Mouse (Mus musculus): ENCODE measurements around the gene Zdhhc8. TPM values are rescaled to one million over a fixed set of nuclear protein-coding genes. Genes with fewer than 3 reads are reported as not detected.
A peak's percentile ranks its signal among the peaks of the same experiment; 100 is the strongest.

Zdhhc8 gene
- polyA plus RNA-seq, 1 experiment = 28.9 TPM

DNA sequence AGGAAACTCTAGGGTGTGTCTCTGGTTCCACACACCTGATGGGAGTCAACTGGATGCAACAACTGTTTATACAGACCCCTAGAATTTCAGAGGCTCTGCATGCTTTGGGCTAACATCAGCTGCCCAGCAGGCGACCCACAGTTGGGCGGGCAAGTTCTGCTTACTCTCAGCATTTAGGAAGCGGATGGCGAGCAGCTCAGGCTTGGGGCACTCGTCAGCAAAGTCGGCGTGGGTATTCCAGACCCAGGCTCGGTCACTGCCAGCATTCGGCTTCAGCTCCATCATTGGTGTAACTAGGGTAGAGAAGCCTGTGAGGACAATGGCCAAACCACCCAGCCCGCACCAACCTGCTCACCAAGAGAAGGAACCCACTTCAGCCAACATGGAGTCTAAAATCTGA lies 6.6 kb upstream of the Zdhhc8 start:
- Histone ChIP-seq H3K27ac (ENCODE audit: insufficient read depth, low read depth, low read length) (no peak overlapping the region), H3K36me3 (ENCODE audit: control insufficient read depth, insufficient read depth, low read length) (no peaks in the 10 kb centered on the region; the same call in 1 of the 2 replicates), H3K27me3 (replicated peaks; ENCODE audit: control insufficient read depth, insufficient read depth, low read length) (no peaks in the 10 kb centered on the region), H3K4me3 (ENCODE audit: insufficient read depth, low read depth, low read length) (no peak overlapping the region), H3K4me1 (ENCODE audit: control insufficient read depth, insufficient read depth, low read length) (no peaks in the 10 kb centered on the region)
- no peak for TF ChIP-seq CTCF (conservative IDR thresholded peaks at IDR 0.05; ENCODE audit: insufficient read depth, insufficient read length, low read depth, low read length)
- no peak for TF ChIP-seq POLR2A (IDR thresholded peaks at IDR 0.05; ENCODE audit: low read depth, low read length)
- no peak for DNase-seq
- WGBS = 92% methylated on average over 10 of the region's 10 CpGs

GRCm38 (mm10) chr16:18236676-18237501 lies 2.0 kb upstream of the Zdhhc8 start:
- H3K4me1 ChIP-seq (ENCODE audit: control insufficient read depth, insufficient read depth, low read length) = peaks cover 8% of the 10 kb centered on the region; the same call in 1 of the 2 replicates
- DNase-seq = no peak
- H3K36me3 ChIP-seq (ENCODE audit: control insufficient read depth, insufficient read depth, low read length) = no peaks in the 10 kb centered on the region; the same call in 1 of the 2 replicates
- no peaks in the 10 kb centered on the region for H3K27me3 ChIP-seq (replicated peaks; ENCODE audit: control insufficient read depth, insufficient read depth, low read length)
- TF ChIP-seq POLR2A (IDR thresholded peaks at IDR 0.05; ENCODE audit: low read depth, low read length) (no peak), CTCF (conservative IDR thresholded peaks at IDR 0.05; ENCODE audit: insufficient read depth, insufficient read length, low read depth, low read length) (no peak)
- 77% methylated on average over 7 of the region's 7 CpGs for WGBS
- H3K27ac ChIP-seq (ENCODE audit: insufficient read depth, low read depth, low read length) = no peak overlapping the region
- no peak overlapping the region for H3K4me3 ChIP-seq (ENCODE audit: insufficient read depth, low read depth, low read length)

DNA sequence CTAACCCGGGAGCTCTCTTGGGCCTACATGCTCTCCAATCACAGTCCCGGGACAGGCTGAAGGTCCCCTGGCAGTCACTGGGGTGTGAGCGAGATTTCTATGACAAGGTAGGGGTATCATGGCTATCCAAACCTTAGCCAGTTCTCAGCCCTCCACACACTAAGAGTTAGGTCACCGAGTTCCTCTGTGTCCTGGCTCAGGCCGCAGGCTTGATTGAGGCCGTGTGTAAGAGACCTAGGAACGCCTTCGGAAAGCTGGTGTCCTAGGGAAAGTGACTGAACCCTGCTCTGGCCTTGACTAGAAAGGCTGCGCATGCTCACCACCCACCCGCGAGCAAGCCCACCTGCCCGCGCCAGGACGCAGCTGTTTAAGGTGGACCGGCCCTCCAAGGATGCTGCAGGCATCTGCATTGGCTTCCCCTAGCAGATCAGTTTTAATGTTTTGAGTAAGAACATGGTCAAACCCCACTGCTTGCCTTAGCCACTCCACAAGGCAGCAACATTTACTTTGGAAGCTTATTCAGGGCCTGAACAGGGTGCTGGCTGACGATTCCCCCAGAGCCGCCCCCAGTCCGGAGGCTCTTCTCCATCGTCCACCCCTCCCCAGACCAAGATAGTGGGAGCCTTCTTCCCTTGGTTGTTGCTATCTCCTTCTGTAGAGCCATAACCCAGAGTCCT lies 591 bp upstream of the Zdhhc8 start:
- Histone ChIP-seq H3K4me1 (ENCODE audit: control insufficient read depth, insufficient read depth, low read length) (peaks cover 8% of the 10 kb centered on the region; the same call in 1 of the 2 replicates), H3K27me3 (replicated peaks; ENCODE audit: control insufficient read depth, insufficient read depth, low read length) (no peaks in the 10 kb centered on the region), H3K4me3 (ENCODE audit: insufficient read depth, low read depth, low read length) (peak overlapping the region; percentile 77), H3K27ac (ENCODE audit: insufficient read depth, low read depth, low read length) (peak overlapping the region; percentile 79), H3K36me3 (ENCODE audit: control insufficient read depth, insufficient read depth, low read length) (no peaks in the 10 kb centered on the region; the same call in 1 of the 2 replicates)
- WGBS = 5% methylated on average over 19 of the region's 19 CpGs
- TF ChIP-seq CTCF (conservative IDR thresholded peaks at IDR 0.05; ENCODE audit: insufficient read depth, insufficient read length, low read depth, low read length) = no peak
- TF ChIP-seq POLR2A (IDR thresholded peaks at IDR 0.05; ENCODE audit: low read depth, low read length) = no peak
- peak; percentile 77 for DNase-seq

DNA sequence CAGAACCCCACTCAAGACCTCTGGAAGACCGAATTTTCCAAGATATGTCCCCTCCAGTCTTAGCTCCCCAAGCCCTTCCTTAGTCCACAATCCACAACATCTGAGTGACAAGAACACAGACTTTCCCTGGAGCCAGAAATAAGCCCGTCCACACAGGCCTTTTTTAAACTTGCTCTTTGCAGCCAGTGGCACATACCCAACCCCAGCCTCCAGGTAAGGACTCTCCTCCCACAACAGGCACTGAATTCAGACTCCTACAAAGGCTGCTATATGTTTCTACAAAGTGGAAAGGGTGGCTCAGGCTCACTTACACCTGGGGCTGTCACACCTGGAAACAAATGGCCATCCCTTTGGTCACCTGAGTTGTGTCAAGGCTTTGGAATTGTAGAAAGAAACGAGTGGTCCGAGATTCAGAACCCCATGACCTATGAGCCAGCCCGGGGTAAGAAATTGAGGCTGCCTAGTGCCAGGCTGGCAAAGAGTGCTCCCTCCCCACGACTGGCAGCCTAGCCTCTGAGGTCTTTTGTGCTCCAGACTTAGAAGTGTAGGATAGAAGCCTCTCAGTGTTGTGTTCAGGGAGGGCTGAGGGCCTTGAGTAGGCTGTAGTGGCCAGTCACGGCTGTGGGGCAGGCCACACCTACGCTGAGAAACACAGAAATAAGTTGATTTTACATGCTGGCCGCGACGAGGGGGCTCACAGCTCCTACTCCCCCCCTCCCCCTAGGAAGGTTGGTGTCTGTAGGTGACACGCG lies 841 bp downstream of the Zdhhc8 start:
- peak; percentile 20 for DNase-seq
- peak overlapping the region; percentile 77 for H3K4me3 ChIP-seq (ENCODE audit: insufficient read depth, low read depth, low read length)
- peaks cover 10% of the 10 kb centered on the region; the same call in 1 of the 2 replicates for H3K4me1 ChIP-seq (ENCODE audit: control insufficient read depth, insufficient read depth, low read length)
- WGBS = 11% methylated on average over 13 of the region's 13 CpGs
- TF ChIP-seq CTCF (conservative IDR thresholded peaks at IDR 0.05; ENCODE audit: insufficient read depth, insufficient read length, low read depth, low read length) = no peak
- no peak for TF ChIP-seq POLR2A (IDR thresholded peaks at IDR 0.05; ENCODE audit: low read depth, low read length)
- H3K27ac ChIP-seq (ENCODE audit: insufficient read depth, low read depth, low read length) = no peak overlapping the region
- H3K36me3 ChIP-seq (ENCODE audit: control insufficient read depth, insufficient read depth, low read length) = no peaks in the 10 kb centered on the region
- no peaks in the 10 kb centered on the region for H3K27me3 ChIP-seq (replicated peaks; ENCODE audit: control insufficient read depth, insufficient read depth, low read length)

- Histone ChIP-seq H3K27ac (ENCODE audit: insufficient read depth, low read depth, low read length) (no peak overlapping the region), H3K36me3 (ENCODE audit: control insufficient read depth, insufficient read depth, low read length) (no peaks in the 10 kb centered on the region), H3K4me3 (ENCODE audit: insufficient read depth, low read depth, low read length) (no peak overlapping the region), H3K4me1 (ENCODE audit: control insufficient read depth, insufficient read depth, low read length) (peaks cover 10% of the 10 kb centered on the region; the same call in 1 of the 2 replicates), H3K27me3 (replicated peaks; ENCODE audit: control insufficient read depth, insufficient read depth, low read length) (no peaks in the 10 kb centered on the region)
- 7% methylated on average over 1 of the region's 1 CpGs for WGBS
- TF ChIP-seq CTCF (conservative IDR thresholded peaks at IDR 0.05; ENCODE audit: insufficient read depth, insufficient read length, low read depth, low read length) (no peak), POLR2A (IDR thresholded peaks at IDR 0.05; ENCODE audit: low read depth, low read length) (no peak)
- DNase-seq = no peak
Measured at GRCm38 (mm10) chr16:18233451-18233850, 1.5 kb downstream of the Zdhhc8 start.

DNA sequence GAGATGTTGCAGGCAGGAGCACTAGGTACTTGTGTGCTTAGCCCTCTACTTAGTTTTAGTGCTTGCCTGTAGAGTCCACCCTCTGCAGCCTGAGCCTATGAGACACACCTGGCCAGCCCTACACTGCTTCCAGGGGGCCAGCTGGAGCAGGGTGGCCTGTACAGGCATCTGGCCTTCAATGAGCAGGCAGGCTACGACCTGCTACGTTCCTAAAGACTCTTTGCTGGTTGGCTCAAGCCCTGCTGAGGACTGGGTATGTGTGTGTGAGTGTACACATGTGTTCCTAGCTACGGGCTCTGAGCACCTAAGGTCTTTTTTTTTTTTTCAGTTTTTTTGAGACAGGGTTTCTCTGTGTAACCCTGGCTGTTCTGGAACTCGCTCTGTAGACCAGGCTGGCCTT lies 3.5 kb downstream of the Zdhhc8 start:
- H3K4me1 ChIP-seq (ENCODE audit: control insufficient read depth, insufficient read depth, low read length) = peaks cover 10% of the 10 kb centered on the region; the same call in 1 of the 2 replicates
- no peak for DNase-seq
- H3K4me3 ChIP-seq (ENCODE audit: insufficient read depth, low read depth, low read length) = no peak overlapping the region
- TF ChIP-seq CTCF (conservative IDR thresholded peaks at IDR 0.05; ENCODE audit: insufficient read depth, insufficient read length, low read depth, low read length) (no peak), POLR2A (IDR thresholded peaks at IDR 0.05; ENCODE audit: low read depth, low read length) (no peak)
- no peaks in the 10 kb centered on the region for H3K27me3 ChIP-seq (replicated peaks; ENCODE audit: control insufficient read depth, insufficient read depth, low read length)
- WGBS = 76% methylated on average over 4 of the region's 4 CpGs
- no peak overlapping the region for H3K27ac ChIP-seq (ENCODE audit: insufficient read depth, low read depth, low read length)
- H3K36me3 ChIP-seq (ENCODE audit: control insufficient read depth, insufficient read depth, low read length) = no peaks in the 10 kb centered on the region
